Mouse (Mus musculus): ENCODE measurements around the gene Slc38a10.

The Slc38a10 gene

GRCm38 (mm10) chr11:120151113-120151494, at the start of gene Slc38a10:
Gene Slc38a10 (minus strand): TSS chr11:120151346.
- DNase-seq (ENCODE audit: low spot score): peak; percentile 100

GRCm38 (mm10) chr11:120200621-120201020, 49.5 kb upstream of the Slc38a10 start:
- DNase-seq (ENCODE audit: low spot score): no peak

GRCm38 (mm10) chr11:120199766-120200165, 48.6 kb upstream of the Slc38a10 start:
- no peak for DNase-seq (ENCODE audit: low spot score)

- no peak for DNase-seq (ENCODE audit: low spot score)
These were observed 47.7 kb upstream of the Slc38a10 start for GRCm38 (mm10) chr11:120198831-120199230.

GRCm38 (mm10) chr11:120190526-120191412, 39.6 kb upstream of the Slc38a10 start:
- DNase-seq (ENCODE audit: low spot score): no peak

GRCm38 (mm10) chr11:120189459-120190312, 38.5 kb upstream of the Slc38a10 start:
- peak; percentile 98 for DNase-seq (ENCODE audit: low spot score)

- DNase-seq (ENCODE audit: low spot score): peak; percentile 69
These were observed 37.6 kb upstream of the Slc38a10 start for GRCm38 (mm10) chr11:120188481-120189441.

- DNase-seq (ENCODE audit: low spot score): no peak
These were observed 36.9 kb upstream of the Slc38a10 start for GRCm38 (mm10) chr11:120188102-120188480.

- DNase-seq (ENCODE audit: low spot score): no peak
These were observed 36.3 kb upstream of the Slc38a10 start for GRCm38 (mm10) chr11:120187236-120188101.

GRCm38 (mm10) chr11:120186821-120187235, 35.7 kb upstream of the Slc38a10 start:
- DNase-seq (ENCODE audit: low spot score): no peak

GRCm38 (mm10) chr11:120186145-120186740, 35.1 kb upstream of the Slc38a10 start:
- no peak for DNase-seq (ENCODE audit: low spot score)

GRCm38 (mm10) chr11:120185316-120186141, 34.4 kb upstream of the Slc38a10 start:
- no peak for DNase-seq (ENCODE audit: low spot score)

GRCm38 (mm10) chr11:120184371-120185315, 33.5 kb upstream of the Slc38a10 start:
- peak; percentile 41 for DNase-seq (ENCODE audit: low spot score)

GRCm38 (mm10) chr11:120183708-120184107, 32.6 kb upstream of the Slc38a10 start:
- DNase-seq (ENCODE audit: low spot score): no peak

GRCm38 (mm10) chr11:120183180-120183579, 32.0 kb upstream of the Slc38a10 start:
- no peak for DNase-seq (ENCODE audit: low spot score)

GRCm38 (mm10) chr11:120182396-120183030, 31.4 kb upstream of the Slc38a10 start:
- DNase-seq (ENCODE audit: low spot score): no peak

GRCm38 (mm10) chr11:120181379-120181778, 30.2 kb upstream of the Slc38a10 start:
- no peak for DNase-seq (ENCODE audit: low spot score)

GRCm38 (mm10) chr11:120179374-120179773, 28.2 kb upstream of the Slc38a10 start:
- DNase-seq (ENCODE audit: low spot score): no peak

All from adipocyte (in vitro differentiated cells).